Mouse (Mus musculus) neural tube, embryonic 14.5 days (tissue): ENCODE results near the gene Dytn. TPM values are rescaled to one million over a fixed set of nuclear protein-coding genes. Genes with fewer than 3 reads are reported as not detected.

Experiments
- ATAC-seq: fragments of 200-750 bp; cut with Nextera tagmentation; 2 replicates; pipeline ENCODE4 v1.8.0; 2017; ENCODE audit warnings: low read depth, mild to moderate bottlenecking, moderate TSS enrichment, moderate library complexity
- H3K27ac ChIP-seq: fragments of 300-500 bp; sonication (generic); 2 replicates; pipeline ENCODE4 v1.5.1; 2014; ENCODE audit warnings: low read depth, mild to moderate bottlenecking, control low read depth, low read length, moderate library complexity, mixed read lengths
- H3K27me3 ChIP-seq: fragments of 300-500 bp; sonication (generic); 2 replicates; pipeline ENCODE4 v1.6.1; 2014; ENCODE audit warnings: low read length; ENCODE audit not compliant: control insufficient read depth, insufficient read depth
- H3K36me3 ChIP-seq: fragments of 300-500 bp; sonication (generic); 2 replicates; pipeline ENCODE4 v1.6.1; 2014; ENCODE audit warnings: low read length, mixed read lengths; ENCODE audit not compliant: control insufficient read depth, insufficient read depth
- H3K4me1 ChIP-seq: fragments of 300-500 bp; sonication (generic); 2 replicates; pipeline ENCODE4 v1.6.1; 2014; ENCODE audit warnings: low read length; ENCODE audit not compliant: control insufficient read depth, insufficient read depth
- H3K4me2 ChIP-seq: fragments of 300-500 bp; sonication (generic); 2 replicates; pipeline ENCODE4 v1.6.1; 2014; ENCODE audit warnings: mild to moderate bottlenecking, low read depth, low read length, control low read depth
- H3K4me3 ChIP-seq: fragments of 300-500 bp; sonication (generic); 2 replicates; pipeline ENCODE4 v1.5.1; 2014; ENCODE audit warnings: low read depth, low read length, control low read depth, mixed read lengths
- H3K9ac ChIP-seq: fragments of 300-500 bp; sonication (generic); replicated peaks from 2 replicates; pipeline ENCODE4 v1.6.1; 2014; ENCODE audit warnings: low read depth, mild to moderate bottlenecking, control low read depth, low read length, mixed read lengths
- H3K9me3 ChIP-seq: fragments of 300-500 bp; sonication (generic); 2 replicates; pipeline ENCODE4 v1.6.1; 2016; ENCODE audit warnings: low read length; ENCODE audit not compliant: control insufficient read depth
- WGBS: fragments of 180-500 bp; shearing (Covaris S2); extraction: QIAGEN DNeasy Blood & Tissue Kit; methylation state at CpG from one replicate; pipeline ENCODE4 v1.1.7; 2014; 5-methylcytosine and 5-hydroxymethylcytosine counted together
- polyA plus RNA-seq: library from polyadenylated mRNA; unstranded; fragments of >200 nt; fragmentation: Nextera tagmentation; extraction: Ambion mirVana; gene quantifications from 2 replicates; pipeline ENCODE4 v1.2.1, GENCODE M21; 2014

Gene Dytn
- polyA plus RNA-seq, 1 experiment from 2014 or later: not detected

DNA sequence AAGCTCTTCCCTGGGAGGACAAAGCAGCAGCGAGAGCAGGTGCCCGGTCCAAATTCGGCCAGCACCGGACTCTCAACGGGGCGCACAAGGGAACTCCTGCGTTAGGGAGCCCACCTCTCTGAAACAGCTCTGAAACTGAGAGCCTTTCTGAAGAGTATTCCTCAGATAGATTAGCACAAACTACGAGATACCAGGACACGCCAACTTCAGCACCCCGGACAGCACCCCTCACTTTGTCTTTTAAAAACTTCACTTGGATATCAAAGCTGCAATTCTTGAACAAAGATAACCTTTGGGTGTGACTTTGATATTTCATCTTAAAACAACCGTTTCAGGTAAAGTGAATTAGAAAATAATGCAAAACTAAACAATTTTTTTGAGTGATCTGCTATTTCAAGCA lies 72.1 kb downstream of the Dytn start:
- H3K9me3 ChIP-seq: no peaks in the 10 kb centered on the region
- H3K27ac ChIP-seq: no peak overlapping the region
- H3K36me3 ChIP-seq: no peaks in the 10 kb centered on the region
- no peak for ATAC-seq
- WGBS: 1% methylated on average over 11 of the region's 11 CpGs
- peak overlapping the region; percentile 24; the same call in 1 of the 2 replicates for H3K4me2 ChIP-seq
- H3K27me3 ChIP-seq: no peaks in the 10 kb centered on the region
- H3K9ac ChIP-seq: no peak overlapping the region
- no peak overlapping the region for H3K4me3 ChIP-seq
- H3K4me1 ChIP-seq: no peaks in the 10 kb centered on the region

GRCm38 (mm10) chr1:63609613-63610012 lies 77.1 kb downstream of the Dytn start:
- ATAC-seq: no peak
- H3K9ac ChIP-seq: no peak overlapping the region
- H3K27me3 ChIP-seq: no peaks in the 10 kb centered on the region
- no peak overlapping the region for H3K4me3 ChIP-seq
- WGBS: 94% methylated on average over 4 of the region's 4 CpGs
- H3K27ac ChIP-seq: no peak overlapping the region
- no peak overlapping the region for H3K4me2 ChIP-seq
- H3K9me3 ChIP-seq: no peaks in the 10 kb centered on the region
- no peaks in the 10 kb centered on the region for H3K4me1 ChIP-seq
- no peaks in the 10 kb centered on the region for H3K36me3 ChIP-seq

GRCm38 (mm10) chr1:63603870-63604500 lies 82.7 kb downstream of the Dytn start:
- H3K27ac ChIP-seq: no peak overlapping the region
- no peaks in the 10 kb centered on the region for H3K27me3 ChIP-seq
- H3K4me2 ChIP-seq: no peak overlapping the region
- H3K9ac ChIP-seq: no peak overlapping the region
- no peaks in the 10 kb centered on the region for H3K4me1 ChIP-seq
- WGBS: 35% methylated on average over 3 of the region's 3 CpGs
- ATAC-seq: no peak
- H3K4me3 ChIP-seq: no peak overlapping the region
- H3K9me3 ChIP-seq: no peaks in the 10 kb centered on the region
- H3K36me3 ChIP-seq: no peaks in the 10 kb centered on the region

DNA sequence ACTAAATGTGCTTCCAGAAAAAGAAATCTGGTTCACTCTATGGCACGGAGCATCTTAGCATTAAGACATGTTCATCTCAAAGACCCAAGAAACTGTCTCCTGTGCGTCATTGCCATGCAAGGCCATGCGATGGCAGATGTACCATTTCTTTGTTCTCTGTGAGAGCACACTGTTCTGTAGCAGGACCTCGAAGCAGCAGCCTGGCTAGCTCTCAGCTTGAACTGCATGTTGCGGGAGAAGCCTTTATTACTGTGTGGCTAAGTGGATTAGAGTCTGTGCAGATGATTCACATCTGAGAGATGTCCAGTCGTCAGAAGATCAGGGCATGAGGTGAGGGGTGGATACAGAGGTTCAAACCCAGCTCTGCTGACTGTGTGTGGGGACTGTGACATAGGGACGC lies 99.9 kb downstream of the Dytn start:
- Histone ChIP-seq H3K4me1 (no peaks in the 10 kb centered on the region), H3K27me3 (no peaks in the 10 kb centered on the region), H3K9me3 (no peaks in the 10 kb centered on the region), H3K27ac (no peak overlapping the region), H3K4me2 (no peak overlapping the region), H3K9ac (no peak overlapping the region), H3K36me3 (no peaks in the 10 kb centered on the region), H3K4me3 (no peak overlapping the region)
- ATAC-seq: no peak
- 68% methylated on average over 7 of the region's 7 CpGs for whole genome bisulfite sequencing

DNA sequence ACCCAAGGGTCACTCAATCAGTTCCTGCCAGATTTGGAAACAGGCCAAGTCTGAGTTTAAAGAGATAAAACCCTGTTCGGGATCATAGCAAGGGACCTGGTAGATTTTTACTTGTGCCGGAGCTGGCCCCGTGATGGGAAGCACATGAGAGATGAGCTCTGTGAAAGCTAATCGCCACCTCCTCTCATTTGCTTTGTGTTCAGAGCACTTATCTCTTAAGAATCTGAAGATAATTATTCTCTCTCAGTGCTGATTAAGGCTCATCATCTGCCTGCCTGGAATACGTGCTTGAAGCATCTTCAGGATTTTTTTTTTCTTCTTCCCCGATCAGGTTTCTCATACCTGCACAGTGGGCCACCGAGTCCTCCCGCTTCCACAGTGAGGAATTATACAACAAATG lies 107.6 kb downstream of the Dytn start:
- WGBS: 74% methylated on average over 8 of the region's 8 CpGs
- no peak overlapping the region for H3K27ac ChIP-seq
- H3K9me3 ChIP-seq: no peaks in the 10 kb centered on the region
- H3K4me2 ChIP-seq: no peak overlapping the region
- no peak overlapping the region for H3K4me3 ChIP-seq
- no peaks in the 10 kb centered on the region for H3K27me3 ChIP-seq
- no peaks in the 10 kb centered on the region for H3K36me3 ChIP-seq
- H3K9ac ChIP-seq: no peak overlapping the region
- H3K4me1 ChIP-seq: peaks cover 1% of the 10 kb centered on the region
- no peak for ATAC-seq

- H3K9ac ChIP-seq: no peak overlapping the region
- H3K9me3 ChIP-seq: no peaks in the 10 kb centered on the region
- H3K27me3 ChIP-seq: no peaks in the 10 kb centered on the region
- ATAC-seq: no peak
- 69% methylated on average over 5 of the region's 5 CpGs for WGBS
- no peak overlapping the region for H3K27ac ChIP-seq
- H3K36me3 ChIP-seq: no peaks in the 10 kb centered on the region
- no peak overlapping the region for H3K4me2 ChIP-seq
- peaks cover 12% of the 10 kb centered on the region for H3K4me1 ChIP-seq
- H3K4me3 ChIP-seq: no peak overlapping the region
Measured at GRCm38 (mm10) chr1:63576803-63577202, 109.9 kb downstream of the Dytn start.

DNA sequence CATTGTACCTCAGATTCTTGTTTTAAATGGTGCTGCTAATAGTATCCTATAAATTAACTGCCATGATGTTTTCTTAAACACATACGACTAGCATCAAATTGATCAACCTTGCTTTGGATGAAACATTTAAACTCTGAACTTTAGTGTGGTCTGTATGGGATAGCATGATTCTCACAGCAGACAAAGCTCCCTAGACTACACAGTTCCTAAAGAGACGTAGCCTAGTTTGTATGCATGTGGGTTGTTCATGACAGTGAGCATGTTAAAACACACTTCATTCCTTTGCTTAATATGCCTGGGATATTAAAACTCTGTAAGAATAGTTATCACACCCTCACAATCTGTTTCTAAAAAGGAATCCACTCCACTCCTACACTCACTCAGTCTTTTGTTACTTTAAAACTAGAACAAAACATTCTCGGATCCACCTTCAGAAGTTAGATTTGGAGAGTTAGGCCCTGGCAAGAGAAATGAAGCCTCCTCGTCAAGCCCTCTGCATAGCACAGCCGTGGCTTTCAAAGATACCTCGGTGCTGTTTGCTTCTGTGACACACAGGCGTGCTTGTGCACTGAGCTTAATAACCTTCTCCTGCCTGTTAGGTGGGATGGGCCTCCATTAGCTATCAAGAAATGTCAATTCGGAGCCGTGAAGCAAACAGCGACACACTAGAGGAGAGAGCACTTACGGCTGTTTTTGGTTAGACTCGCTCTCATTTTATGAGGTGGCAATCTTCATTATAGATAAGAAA lies 112.7 kb downstream of the Dytn start:
- Histone ChIP-seq H3K9ac (no peak overlapping the region), H3K9me3 (no peaks in the 10 kb centered on the region), H3K4me2 (no peak overlapping the region), H3K27me3 (no peaks in the 10 kb centered on the region), H3K36me3 (no peaks in the 10 kb centered on the region), H3K4me3 (no peak overlapping the region), H3K27ac (no peak overlapping the region), H3K4me1 (peaks cover 12% of the 10 kb centered on the region)
- no peak for ATAC-seq
- WGBS: 60% methylated on average over 12 of the region's 12 CpGs

DNA sequence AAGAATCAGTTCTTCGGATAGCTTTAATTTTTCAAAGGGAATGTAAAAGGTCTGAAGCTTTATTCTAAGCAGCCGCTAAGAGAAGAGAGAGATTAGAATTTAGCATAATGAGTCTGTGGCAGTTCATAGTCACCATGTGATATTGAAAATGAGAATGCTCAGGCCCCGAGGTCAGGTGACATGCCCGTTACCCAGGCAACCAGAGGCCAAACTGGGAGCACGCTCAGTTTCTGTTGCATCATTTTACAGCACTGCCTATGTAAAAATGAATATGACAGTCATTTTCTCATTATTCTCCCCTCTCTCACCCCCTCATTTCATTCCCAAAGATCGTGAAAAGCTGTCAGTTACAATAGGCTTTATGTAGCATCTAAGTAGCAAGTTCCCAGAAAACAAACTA lies 113.3 kb downstream of the Dytn start:
- H3K9ac ChIP-seq: no peak overlapping the region
- H3K27ac ChIP-seq: no peak overlapping the region
- peak; percentile 62; the same call in 1 of the 2 replicates for ATAC-seq
- H3K4me1 ChIP-seq: peaks cover 12% of the 10 kb centered on the region
- H3K27me3 ChIP-seq: no peaks in the 10 kb centered on the region
- 23% methylated on average over 6 of the region's 6 CpGs for WGBS
- no peak overlapping the region for H3K4me2 ChIP-seq
- no peaks in the 10 kb centered on the region for H3K9me3 ChIP-seq
- H3K4me3 ChIP-seq: no peak overlapping the region
- H3K36me3 ChIP-seq: no peaks in the 10 kb centered on the region
